Mouse (Mus musculus) ovary, adult 10 weeks (tissue): ENCODE results near the gene Rnf41. TPM values are rescaled to one million over a fixed set of nuclear protein-coding genes. Genes with fewer than 3 reads are reported as not detected.

Experiments used
- polyA plus RNA-seq: library from polyadenylated mRNA; stranded (reverse); fragments of 350-450 nt; fragmentation: Illumina TruSeq; extraction: RNeasy Lipid Tissue Mini Kit (QIAGEN cat#74804); gene quantifications from one replicate; pipeline ENCODE4 v1.2.3, GENCODE M21; 2014

Rnf41 gene
- polyA plus RNA-seq: 10.5 TPM

GRCm38 (mm10) chr10:128411211-128412054 lies at the start of gene Rnf41, which contains the start of gene Nabp2:
Rnf41 (plus strand) TSS chr10:128411657.
Nabp2 (minus strand) TSS chr10:128411492.

GRCm38 (mm10) chr10:128368402-128369217 lies 42.8 kb upstream of the Rnf41 start, which contains the start of gene Coq10a:
Coq10a (minus strand) TSS chr10:128368997.

GRCm38 (mm10) chr10:128376455-128377211 lies 34.8 kb upstream of the Rnf41 start, which contains the start of gene Ankrd52:
Ankrd52 (plus strand) TSS chr10:128377115.

GRCm38 (mm10) chr10:128401056-128401455 lies 10.4 kb upstream of the Rnf41 start, which contains the start of gene Slc39a5:
Slc39a5 (minus strand) TSS chr10:128401229.

GRCm38 (mm10) chr10:128458719-128459408 lies 47.4 kb downstream of the Rnf41 start, which contains the start of gene Smarcc2:
Smarcc2 (plus strand) TSS chr10:128459248.

Other genes starting within 250 kb of the Rnf41 start
- 28.7 TPM for gene Rbms2, start 231.4 kb upstream of the Rnf41 start, polyA plus RNA-seq
- gene Gls2, start 217.2 kb upstream of the Rnf41 start, polyA plus RNA-seq: not detected
- gene Spryd4, start 199.8 kb upstream of the Rnf41 start, polyA plus RNA-seq: 9.3 TPM
- not detected for gene Mip, start 185.8 kb upstream of the Rnf41 start, polyA plus RNA-seq
- 2.7 TPM for gene Timeless, start 179.6 kb upstream of the Rnf41 start, polyA plus RNA-seq
- not detected for gene Apon, start 157.6 kb upstream of the Rnf41 start, polyA plus RNA-seq
- 1.00 TPM for gene Apof, start 143.0 kb upstream of the Rnf41 start, polyA plus RNA-seq
- gene Stat2, start 141.1 kb upstream of the Rnf41 start, polyA plus RNA-seq: 7.4 TPM
- gene Il23a, start 112.9 kb upstream of the Rnf41 start, polyA plus RNA-seq: not detected
- gene Pan2, start 108.3 kb upstream of the Rnf41 start, polyA plus RNA-seq: 7.2 TPM
- 55.8 TPM for gene Cnpy2, start 89.2 kb upstream of the Rnf41 start, polyA plus RNA-seq
- gene Cs, start 73.9 kb upstream of the Rnf41 start, polyA plus RNA-seq: 85.3 TPM
- 3.9 TPM for gene Coq10a, start 42.7 kb upstream of the Rnf41 start, polyA plus RNA-seq
- gene Ankrd52, start 34.5 kb upstream of the Rnf41 start, polyA plus RNA-seq: 8.8 TPM
- gene Slc39a5, start 10.4 kb upstream of the Rnf41 start, polyA plus RNA-seq: not detected
- gene Nabp2, start 165 bp upstream of the Rnf41 start, polyA plus RNA-seq: 13.7 TPM
- 62.3 TPM for gene Smarcc2, start 47.6 kb downstream of the Rnf41 start, polyA plus RNA-seq
- 108 TPM for gene Myl6, start 82.5 kb downstream of the Rnf41 start, polyA plus RNA-seq
- gene Myl6b, start 87.0 kb downstream of the Rnf41 start, polyA plus RNA-seq: not detected
- 6.2 TPM for gene Esyt1, start 114.2 kb downstream of the Rnf41 start, polyA plus RNA-seq
- gene Zc3h10, start 136.1 kb downstream of the Rnf41 start, polyA plus RNA-seq: 1.3 TPM
- gene Rpl41, start 137.6 kb downstream of the Rnf41 start, polyA plus RNA-seq: 14.5 TPM
- gene Pa2g4, start 154.3 kb downstream of the Rnf41 start, polyA plus RNA-seq: 143 TPM
- 3.8 TPM for gene Erbb3, start 178.0 kb downstream of the Rnf41 start, polyA plus RNA-seq
- gene Rps26, start 215.1 kb downstream of the Rnf41 start, polyA plus RNA-seq: 6.0 TPM
- 2.1 TPM for gene Ikzf4, start 234.3 kb downstream of the Rnf41 start, polyA plus RNA-seq